Mouse (Mus musculus) heart, postnatal 0 days (tissue): ENCODE results near the gene Susd3.

Experiments used
- CTCF ChIP-seq: IDR thresholded peaks from 2 replicates; pipeline ENCODE4 v1.5.1; 2016; ENCODE audit warnings: antibody characterized with exemption, control low read depth, low read depth
- EP300 ChIP-seq: IDR thresholded peaks from 2 replicates; pipeline ENCODE4 v1.6.1; 2016; ENCODE audit warnings: antibody characterized with exemption, low read depth

DNA sequence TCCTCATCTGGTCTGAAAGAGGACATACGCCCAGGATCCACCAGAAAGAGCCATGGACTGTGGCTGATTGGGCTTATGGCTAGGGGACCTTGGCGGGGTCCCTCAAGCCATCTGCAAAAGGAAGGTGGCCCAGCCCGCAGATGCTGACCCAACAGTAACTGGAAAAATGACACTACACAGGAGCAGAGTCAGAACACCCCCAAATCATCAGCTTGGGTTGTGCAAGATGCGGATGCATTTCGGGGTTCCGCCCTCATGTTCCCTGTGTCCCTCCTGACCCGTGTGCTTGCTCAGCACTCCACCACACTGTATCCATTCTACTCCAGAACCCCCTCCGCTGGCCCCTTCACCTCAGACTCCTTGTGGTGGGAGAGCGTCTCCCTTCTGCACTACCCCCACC lies 49.8 kb downstream of the Susd3 start:
- TF ChIP-seq CTCF, result no peak
- no peak for TF ChIP-seq EP300
